Mouse (Mus musculus): ENCODE data around the gene Mboat1. TPM values are rescaled to one million over a fixed set of nuclear protein-coding genes. Genes with fewer than 3 reads are reported as not detected.

Mboat1 gene
- polyA plus RNA-seq, 2 experiments: 0.65 to 1.2 TPM

DNA sequence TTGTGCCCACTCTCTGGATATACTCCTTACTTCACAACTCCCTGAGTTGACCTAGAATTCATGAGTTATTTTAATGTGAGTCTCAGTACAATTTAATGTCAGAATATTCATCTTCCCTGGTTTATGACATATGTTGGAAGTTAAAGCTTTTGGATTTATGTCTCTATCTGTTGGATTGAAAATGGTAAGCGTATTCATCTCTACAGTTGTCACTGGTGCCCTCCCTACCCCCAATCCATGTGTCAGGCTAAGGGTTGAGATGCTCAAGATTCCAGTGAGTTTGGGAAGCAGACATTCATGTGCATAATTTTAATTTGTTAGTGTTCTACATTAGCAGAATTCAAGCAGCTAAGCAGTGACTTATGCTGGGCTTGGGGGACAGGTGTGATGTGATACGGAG is 64.4 kb downstream of the Mboat1 start:
- no peak overlapping the region for H3K4me2 ChIP-seq (ENCODE audit: low read depth)
- H3K36me3 ChIP-seq (replicated peaks; ENCODE audit: control insufficient read depth, insufficient read depth, low read depth): no peaks in the 10 kb centered on the region
- DNase-seq (ENCODE audit: low read depth in 3 of 3, low spot score in 3 of 3): no peak
- 59% methylated on average over 2 of the region's 2 CpGs for WGBS (ENCODE audit: insufficient replicate concordance)
- no peak overlapping the region for H3K4me3 ChIP-seq (ENCODE audit: insufficient read depth in 1 of 2, low read depth in 2 of 2, low read length in 2 of 2)
- H3K27me3 ChIP-seq (ENCODE audit: control insufficient read depth, insufficient read depth, low read length): no peaks in the 10 kb centered on the region
- no peak for ATAC-seq (ENCODE audit: insufficient read depth)
- H3K9ac ChIP-seq (replicated peaks): no peak overlapping the region
- TF ChIP-seq EP300 (IDR thresholded peaks at IDR 0.05; ENCODE audit: low read depth) (no peak), CTCF (IDR thresholded peaks at IDR 0.05; ENCODE audit: low read depth) (no peak)
- H3K9me3 ChIP-seq (ENCODE audit: control insufficient read depth, low read length): no peaks in the 10 kb centered on the region
- H3K27ac ChIP-seq: no peak overlapping the region
- H3K4me1 ChIP-seq (replicated peaks; ENCODE audit: control insufficient read depth in 2 of 2, insufficient read depth in 2 of 2, low read length in 1 of 2): no peaks in the 10 kb centered on the region

GRCm38 (mm10) chr13:30203018-30203417 is 66.7 kb downstream of the Mboat1 start:
- ATAC-seq (ENCODE audit: insufficient read depth) (no peak), DNase-seq (ENCODE audit: low read depth in 3 of 3, low spot score in 3 of 3) (no peak)
- no peak for TF ChIP-seq EP300 (IDR thresholded peaks at IDR 0.05; ENCODE audit: low read depth)
- no peak for TF ChIP-seq CTCF (IDR thresholded peaks at IDR 0.05; ENCODE audit: low read depth)
- no peaks in the 10 kb centered on the region for H3K36me3 ChIP-seq (replicated peaks; ENCODE audit: control insufficient read depth, insufficient read depth, low read depth)
- H3K4me2 ChIP-seq (ENCODE audit: low read depth): no peak overlapping the region
- H3K27me3 ChIP-seq (ENCODE audit: control insufficient read depth, insufficient read depth, low read length): no peaks in the 10 kb centered on the region
- H3K4me1 ChIP-seq (replicated peaks; ENCODE audit: control insufficient read depth in 2 of 2, insufficient read depth in 2 of 2, low read length in 1 of 2): no peaks in the 10 kb centered on the region
- H3K9me3 ChIP-seq (ENCODE audit: control insufficient read depth, low read length): no peaks in the 10 kb centered on the region
- WGBS (ENCODE audit: insufficient replicate concordance): 59% methylated on average over 2 of the region's 2 CpGs
- no peak overlapping the region for H3K4me3 ChIP-seq (ENCODE audit: insufficient read depth in 1 of 2, low read depth in 2 of 2, low read length in 2 of 2)
- no peak overlapping the region for H3K9ac ChIP-seq (replicated peaks)
- no peak overlapping the region for H3K27ac ChIP-seq

- WGBS (ENCODE audit: insufficient replicate concordance): 61% methylated on average over 1 of the region's 1 CpGs
- no peak for DNase-seq (ENCODE audit: low read depth in 3 of 3, low spot score in 3 of 3)
- ATAC-seq (ENCODE audit: insufficient read depth): no peak
- no peaks in the 10 kb centered on the region for H3K9me3 ChIP-seq (ENCODE audit: control insufficient read depth, low read length)
- no peaks in the 10 kb centered on the region for H3K36me3 ChIP-seq (replicated peaks; ENCODE audit: control insufficient read depth, insufficient read depth, low read depth)
- no peaks in the 10 kb centered on the region for H3K27me3 ChIP-seq (ENCODE audit: control insufficient read depth, insufficient read depth, low read length)
- H3K9ac ChIP-seq (replicated peaks): no peak overlapping the region
- TF ChIP-seq CTCF (IDR thresholded peaks at IDR 0.05; ENCODE audit: low read depth) (no peak), EP300 (IDR thresholded peaks at IDR 0.05; ENCODE audit: low read depth) (no peak)
- H3K4me2 ChIP-seq (ENCODE audit: low read depth): no peak overlapping the region
- H3K4me3 ChIP-seq (ENCODE audit: insufficient read depth in 1 of 2, low read depth in 2 of 2, low read length in 2 of 2): no peak overlapping the region
- no peaks in the 10 kb centered on the region for H3K4me1 ChIP-seq (replicated peaks; ENCODE audit: control insufficient read depth in 2 of 2, insufficient read depth in 2 of 2, low read length in 1 of 2)
- H3K27ac ChIP-seq: no peak overlapping the region
Observed at GRCm38 (mm10) chr13:30208176-30208575, 71.9 kb downstream of the Mboat1 start.

- Histone ChIP-seq H3K4me2 (ENCODE audit: low read depth) (no peak overlapping the region), H3K9ac (replicated peaks) (no peak overlapping the region), H3K9me3 (ENCODE audit: control insufficient read depth, low read length) (no peaks in the 10 kb centered on the region), H3K4me1 (replicated peaks; ENCODE audit: control insufficient read depth in 2 of 2, insufficient read depth in 2 of 2, low read length in 1 of 2) (no peaks in the 10 kb centered on the region), H3K27ac (no peak overlapping the region), H3K27me3 (ENCODE audit: control insufficient read depth, insufficient read depth, low read length) (no peaks in the 10 kb centered on the region), H3K36me3 (replicated peaks; ENCODE audit: control insufficient read depth, insufficient read depth, low read depth) (no peaks in the 10 kb centered on the region), H3K4me3 (ENCODE audit: insufficient read depth in 1 of 2, low read depth in 2 of 2, low read length in 2 of 2) (no peak overlapping the region)
- TF ChIP-seq CTCF (IDR thresholded peaks at IDR 0.05; ENCODE audit: low read depth) (no peak), EP300 (IDR thresholded peaks at IDR 0.05; ENCODE audit: low read depth) (no peak)
- ATAC-seq (ENCODE audit: insufficient read depth) (no peak), DNase-seq (ENCODE audit: low read depth in 3 of 3, low spot score in 3 of 3) (no peak)
- WGBS (ENCODE audit: insufficient replicate concordance): 67% methylated on average over 9 of the region's 9 CpGs
Observed at GRCm38 (mm10) chr13:30213276-30213675, 77.0 kb downstream of the Mboat1 start.

GRCm38 (mm10) chr13:30217588-30218371 is 81.5 kb downstream of the Mboat1 start:
- TF ChIP-seq CTCF (IDR thresholded peaks at IDR 0.05; ENCODE audit: low read depth): no peak
- no peak for TF ChIP-seq EP300 (IDR thresholded peaks at IDR 0.05; ENCODE audit: low read depth)
- Histone ChIP-seq H3K4me3 (ENCODE audit: insufficient read depth in 1 of 2, low read depth in 2 of 2, low read length in 2 of 2) (no peak overlapping the region), H3K27me3 (ENCODE audit: control insufficient read depth, insufficient read depth, low read length) (no peaks in the 10 kb centered on the region), H3K27ac (no peak overlapping the region), H3K4me1 (replicated peaks; ENCODE audit: control insufficient read depth in 2 of 2, insufficient read depth in 2 of 2, low read length in 1 of 2) (no peaks in the 10 kb centered on the region), H3K9me3 (ENCODE audit: control insufficient read depth, low read length) (no peaks in the 10 kb centered on the region), H3K36me3 (replicated peaks; ENCODE audit: control insufficient read depth, insufficient read depth, low read depth) (no peaks in the 10 kb centered on the region), H3K4me2 (ENCODE audit: low read depth) (no peak overlapping the region), H3K9ac (replicated peaks) (no peak overlapping the region)
- DNase-seq (ENCODE audit: low read depth in 3 of 3, low spot score in 3 of 3) (no peak), ATAC-seq (ENCODE audit: insufficient read depth) (no peak)
- 67% methylated on average over 12 of the region's 12 CpGs for WGBS (ENCODE audit: insufficient replicate concordance)
